Mouse (Mus musculus) erythroid progenitor cell, adult 5-6 weeks (primary cell): ENCODE measurements around the gene Brinp3. TPM values are rescaled to one million over a fixed set of nuclear protein-coding genes. Genes with fewer than 3 reads are reported as not detected.

Source experiments
- ATAC-seq: replicated peaks from 2 replicates; pipeline ENCODE4 v1.8.0; 2016; ENCODE audit warnings: moderate number of reproducible peaks, mild to moderate bottlenecking, moderate TSS enrichment, inconsistent platforms; ENCODE audit not compliant: poor library complexity, low FRiP score, severe bottlenecking
- total RNA-seq, 2 experiments: library from RNA; stranded (forward) in 1 of 2; stranded (reverse) in 1 of 2; fragments of 150-400 nt in 1 of 2; fragments of 186-747, 209-891 nt in 1 of 2; gene quantifications; 2 replicates each; pipeline versions ENCODE4 v1.2.3 to v1.2.4; 2015 to 2017; ENCODE audit warnings: low replicate concordance in 2 of 2

Gene Brinp3
- total RNA-seq (2015; ENCODE audit: low replicate concordance) = not detected in 2 replicates
- not detected in 2 replicates for total RNA-seq (2017; ENCODE audit: low replicate concordance)

DNA sequence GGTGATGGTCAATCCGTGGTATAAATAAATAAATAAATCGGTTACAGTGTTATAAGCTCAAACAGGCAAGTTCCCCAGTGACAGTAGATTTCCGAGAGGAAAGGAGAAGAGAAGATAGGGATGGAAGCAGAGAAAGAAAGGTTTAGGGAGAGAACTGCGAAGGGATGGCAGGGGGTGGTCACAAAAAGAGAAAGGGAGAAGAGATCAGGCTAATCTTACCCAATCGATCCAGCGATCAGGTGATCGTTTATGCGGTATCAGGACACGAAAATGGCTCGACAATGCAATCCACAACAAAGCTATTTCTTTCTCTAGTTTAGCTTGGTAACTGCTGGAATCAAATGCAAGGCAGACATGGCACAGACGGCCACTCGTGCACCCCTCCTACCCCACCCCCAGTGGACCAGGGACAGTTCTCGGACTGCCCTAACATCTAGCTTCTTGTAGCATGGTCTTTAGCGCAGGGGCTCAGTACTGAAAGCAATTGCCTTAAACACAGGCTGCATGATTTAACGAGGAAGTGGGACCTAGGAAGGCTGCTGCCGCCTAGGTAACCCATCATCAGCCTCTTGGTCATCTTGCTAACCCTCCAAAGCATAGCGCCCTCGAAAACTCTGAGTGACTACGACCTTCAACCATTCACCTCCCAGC lies at the start of gene Brinp3:
Gene Brinp3 (plus strand): TSS at position 80 of the 651 bp plus-strand sequence.
- no peak for ATAC-seq

DNA sequence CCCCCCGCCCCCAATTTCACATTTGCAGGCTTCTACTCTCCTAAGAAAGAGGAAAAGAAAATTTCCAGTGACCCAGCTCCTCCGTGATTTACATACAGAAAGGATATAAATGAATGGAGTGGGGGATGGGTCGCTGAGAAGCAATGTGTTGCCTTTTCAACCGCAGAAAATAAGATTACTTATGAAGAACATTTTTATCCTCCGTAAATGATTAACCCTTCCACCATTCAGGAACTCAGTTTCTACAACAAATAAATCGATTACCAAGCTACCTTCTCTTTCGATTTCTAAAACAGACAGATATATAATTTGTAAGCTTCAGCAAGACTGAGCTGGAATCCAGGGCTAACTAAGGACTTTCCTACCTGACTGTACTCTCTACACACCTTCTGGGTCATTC lies 339 bp upstream of the Brinp3 start:
- no peak for ATAC-seq

GRCm38 (mm10) chr1:146495386-146495785 lies 826 bp downstream of the Brinp3 start:
- no peak for ATAC-seq

- no peak for ATAC-seq
Observed at GRCm38 (mm10) chr1:146497381-146498081, 3.0 kb downstream of the Brinp3 start.

DNA sequence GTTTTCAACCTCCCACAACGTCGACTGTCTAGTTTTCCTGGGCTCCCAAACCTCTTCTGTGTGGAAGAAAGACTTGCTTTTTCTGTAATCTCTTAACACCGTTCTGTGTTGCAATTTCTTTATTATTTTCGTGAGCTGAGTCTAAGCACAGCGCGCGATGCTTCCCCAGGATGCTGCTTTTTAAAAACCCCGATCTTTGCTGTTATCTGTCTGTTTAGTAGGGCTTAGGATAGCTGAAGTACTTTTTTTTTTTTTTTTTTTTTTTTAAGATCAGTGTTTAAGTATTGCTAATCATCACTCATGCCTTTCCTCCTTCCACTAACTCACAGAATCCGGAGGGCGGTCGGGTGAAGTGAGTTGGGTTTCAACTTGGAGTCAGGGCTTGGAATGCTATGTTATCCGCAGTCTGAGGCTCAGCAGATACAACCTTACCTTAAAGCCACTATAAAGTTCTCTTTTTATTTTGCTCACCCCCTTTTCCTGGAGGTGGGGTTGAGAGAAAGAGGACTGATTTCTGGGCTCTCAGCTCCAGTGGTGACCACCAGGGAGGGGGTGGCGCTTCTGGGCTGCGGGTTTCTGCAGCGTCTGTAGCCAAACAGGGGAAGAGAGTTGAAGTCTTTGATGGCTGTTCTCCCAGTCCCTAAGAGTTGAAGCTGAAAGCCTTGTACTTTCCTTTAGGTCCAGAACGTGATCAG lies 3.7 kb downstream of the Brinp3 start:
- ATAC-seq = no peak

DNA sequence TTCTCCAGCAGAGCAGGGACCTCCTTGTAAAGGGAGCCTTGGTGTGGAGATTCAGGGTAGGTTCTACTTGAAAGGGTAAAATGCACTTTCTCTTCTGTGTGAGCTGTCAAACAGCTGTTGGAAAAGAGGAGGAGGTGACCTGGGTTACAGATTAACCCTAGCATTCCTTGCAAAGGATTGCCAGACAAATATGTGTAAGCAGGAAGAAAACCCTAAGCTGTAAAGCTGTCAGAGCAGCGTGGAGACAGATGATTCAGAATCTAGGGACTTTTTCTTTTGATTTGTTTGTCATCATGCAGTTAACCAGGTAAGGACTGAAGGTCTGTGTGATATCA lies 4.2 kb downstream of the Brinp3 start:
- no peak for ATAC-seq

GRCm38 (mm10) chr1:146515377-146515776 lies 20.8 kb downstream of the Brinp3 start:
- no peak for ATAC-seq

- no peak for ATAC-seq
Observed at GRCm38 (mm10) chr1:146523727-146524573, 29.4 kb downstream of the Brinp3 start.

GRCm38 (mm10) chr1:146528572-146528971 lies 34.0 kb downstream of the Brinp3 start:
- no peak for ATAC-seq

GRCm38 (mm10) chr1:146546847-146547428 lies 52.4 kb downstream of the Brinp3 start:
- no peak for ATAC-seq

- ATAC-seq = no peak
Observed at GRCm38 (mm10) chr1:146556982-146557381, 62.4 kb downstream of the Brinp3 start.

DNA sequence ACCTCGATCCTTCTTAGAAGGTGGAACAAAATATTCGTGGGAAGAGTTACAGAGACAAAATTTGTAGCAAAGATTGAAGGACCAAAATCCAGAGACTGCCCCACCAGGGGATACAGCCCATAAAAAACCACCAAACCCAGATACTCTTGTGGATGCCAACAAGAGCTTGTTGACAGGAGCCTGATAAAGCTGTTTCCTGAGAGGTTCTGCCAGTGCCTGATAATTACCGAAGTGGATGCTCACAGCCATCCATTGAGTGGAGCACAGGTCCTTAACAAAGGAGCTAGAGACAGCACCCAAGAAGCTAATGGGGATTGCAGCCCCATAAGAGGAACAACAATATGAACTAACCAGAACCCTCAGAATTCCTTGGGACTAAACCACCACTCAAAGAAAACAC lies 67.6 kb downstream of the Brinp3 start:
- no peak for ATAC-seq

GRCm38 (mm10) chr1:146584181-146584580 lies 89.6 kb downstream of the Brinp3 start:
- ATAC-seq = no peak

DNA sequence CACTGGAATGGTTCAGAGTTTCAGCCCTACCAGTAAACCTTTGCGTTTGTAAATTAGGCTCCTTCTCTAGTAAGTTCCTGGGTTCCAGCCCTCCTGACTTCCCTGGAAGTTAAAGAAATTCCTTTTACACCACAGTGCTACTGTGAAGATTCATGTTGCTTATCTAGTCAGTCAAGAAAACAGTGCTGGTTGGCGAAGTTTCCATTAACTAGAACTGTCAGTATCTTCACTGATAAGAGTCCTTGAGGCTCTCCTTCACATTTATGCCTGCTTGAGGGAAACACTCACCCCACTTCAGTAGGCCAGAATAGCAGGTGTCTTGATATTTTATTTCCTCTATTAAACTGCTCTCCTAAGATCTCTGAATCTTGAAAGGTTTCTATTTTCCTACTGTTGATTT lies 138.3 kb downstream of the Brinp3 start:
- no peak for ATAC-seq

GRCm38 (mm10) chr1:146657214-146657613 lies 162.7 kb downstream of the Brinp3 start:
- no peak for ATAC-seq

DNA sequence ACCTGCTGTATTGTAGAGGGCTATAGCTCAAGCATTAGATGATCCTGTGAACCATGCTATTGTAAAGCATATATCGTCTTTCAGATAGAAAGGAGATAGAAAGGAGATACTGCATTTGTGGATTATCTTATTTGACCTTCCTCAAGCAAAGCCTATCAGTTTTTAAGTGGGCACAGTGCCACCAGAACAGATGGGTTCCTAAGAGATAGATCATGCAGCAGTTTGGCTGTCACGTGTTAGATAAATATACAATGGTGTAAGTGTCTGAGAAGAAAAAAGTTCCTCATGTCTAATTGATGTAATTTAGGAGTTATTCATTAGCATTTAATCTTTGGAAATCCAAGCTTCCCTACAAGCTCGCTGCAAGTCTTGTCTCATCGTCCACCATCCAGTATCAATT lies 206.2 kb downstream of the Brinp3 start:
- no peak for ATAC-seq

GRCm38 (mm10) chr1:146719556-146719955 lies 225.0 kb downstream of the Brinp3 start:
- no peak for ATAC-seq

GRCm38 (mm10) chr1:146724784-146725513 lies 230.4 kb downstream of the Brinp3 start:
- ATAC-seq = peak; percentile 65

GRCm38 (mm10) chr1:146751066-146751465 lies 256.5 kb downstream of the Brinp3 start:
- ATAC-seq = no peak
